Mouse (Mus musculus): ENCODE measurements at regions not wholly inside any gene's neighbourhood (a gene's known extent, or its start where the extent isn't known, plus 50 kb on each side); places are given as distances from the start of the nearest gene placed in this dataset.

DNA sequence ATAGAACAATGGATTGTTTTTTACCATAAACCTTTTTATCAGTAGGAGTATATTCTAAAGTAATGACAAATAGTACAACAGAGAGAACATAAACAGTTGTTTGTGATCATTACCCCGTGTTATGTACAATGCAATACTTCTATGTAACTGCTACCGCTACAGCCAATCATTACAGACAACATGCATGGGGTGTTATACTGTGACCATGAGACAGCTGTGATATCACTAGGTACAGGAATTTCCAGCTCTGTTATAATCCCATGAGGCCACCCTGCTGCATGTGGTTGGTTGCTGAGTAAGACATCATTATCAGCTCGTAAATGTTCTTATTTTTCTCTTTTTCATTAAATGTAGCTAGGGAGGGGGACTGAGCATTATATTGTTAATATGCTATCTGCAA is 59.6 kb upstream of the Aoah start:
- no peaks in the 10 kb centered on the region for H3K9me3 ChIP-seq (replicated peaks; ENCODE audit: insufficient read depth, low read length)
- no peaks in the 10 kb centered on the region for H3K79me2 ChIP-seq (ENCODE audit: control insufficient read depth, insufficient read depth, low read length, poor library complexity)
- no peaks in the 10 kb centered on the region for H3K36me3 ChIP-seq (ENCODE audit: control insufficient read depth in 1 of 2, insufficient read depth in 2 of 2, low read length in 2 of 2)
- no peak overlapping the region for H3K27ac ChIP-seq (ENCODE audit: control insufficient read depth, low read depth, low read length)
- H3K27me3 ChIP-seq (ENCODE audit: control insufficient read depth in 1 of 2, insufficient read depth in 2 of 2, low read length in 2 of 2) = no peaks in the 10 kb centered on the region
- H3K4me3 ChIP-seq (ENCODE audit: control insufficient read depth in 1 of 2, insufficient read depth in 1 of 2, low read depth in 2 of 2, low read length in 2 of 2) = no peak overlapping the region
- TF ChIP-seq CHD2 (IDR thresholded peaks at IDR 0.05; ENCODE audit: low read length) (no peak), NELFE (IDR thresholded peaks at IDR 0.05; ENCODE audit: low read depth, low read length) (no peak), MEF2A (IDR thresholded peaks at IDR 0.05; ENCODE audit: extremely low read depth, insufficient replicate concordance, low read depth, low read length, poor library complexity, severe bottlenecking) (no peak), MYC (IDR thresholded peaks at IDR 0.05; ENCODE audit: low read depth, low read length) (no peak), POLR2AphosphoS5 (IDR thresholded peaks at IDR 0.05; ENCODE audit: borderline replicate concordance, low read depth, low read length) (no peak), TBP (IDR thresholded peaks at IDR 0.05; ENCODE audit: low read depth, low read length) (no peak), CHD1 (IDR thresholded peaks at IDR 0.05; ENCODE audit: low read depth, low read length) (no peak), MAFK (IDR thresholded peaks at IDR 0.05; ENCODE audit: borderline replicate concordance, low read depth, low read length) (no peak), MAZ (IDR thresholded peaks at IDR 0.05; ENCODE audit: low read depth, low read length) (no peak), TAL1 (IDR thresholded peaks at IDR 0.05; ENCODE audit: low read length) (no peak), GATA1 (IDR thresholded peaks at IDR 0.05; ENCODE audit: low read depth, low read length) (no peak), MXI1 (IDR thresholded peaks at IDR 0.05; ENCODE audit: low read depth, low read length) (no peak), ZKSCAN1 (IDR thresholded peaks at IDR 0.05; ENCODE audit: low read depth, low read length) (no peak), E2F4 (IDR thresholded peaks at IDR 0.05; ENCODE audit: borderline replicate concordance, low read depth, low read length) (no peak), JUND (IDR thresholded peaks at IDR 0.05; ENCODE audit: low read depth, low read length) (no peak)
- DNase-seq (ENCODE audit: low read depth, low spot score) = no peak
- no peak overlapping the region for H3K9ac ChIP-seq (ENCODE audit: control insufficient read depth, low read depth, low read length, poor library complexity, severe bottlenecking)
- no peaks in the 10 kb centered on the region for H3K4me1 ChIP-seq (ENCODE audit: control insufficient read depth in 1 of 2, insufficient read depth in 2 of 2, low read length in 2 of 2)

DNA sequence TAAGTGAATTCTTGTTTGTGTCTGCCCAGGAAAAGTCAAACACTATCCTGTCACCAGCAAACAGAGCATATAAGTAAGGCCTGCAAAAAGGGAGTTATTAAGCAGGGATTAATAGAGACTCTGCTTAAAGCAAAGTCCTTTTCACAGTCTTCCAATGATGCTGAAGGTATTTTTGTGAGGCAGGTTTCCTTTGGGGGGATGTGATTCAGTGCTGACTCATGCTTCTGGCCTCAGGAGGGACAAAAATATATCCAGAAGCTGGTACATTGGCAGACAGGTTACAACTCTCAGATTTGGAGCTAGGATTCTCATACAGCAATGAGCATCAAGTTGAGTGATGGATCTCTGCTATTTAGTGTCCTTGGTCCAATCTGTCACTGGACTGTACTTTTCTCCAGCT is 57.3 kb upstream of the Aoah start:
- Histone ChIP-seq H3K27ac (ENCODE audit: control insufficient read depth, low read depth, low read length) (no peak overlapping the region), H3K9ac (ENCODE audit: control insufficient read depth, low read depth, low read length, poor library complexity, severe bottlenecking) (no peak overlapping the region), H3K4me3 (ENCODE audit: control insufficient read depth in 1 of 2, insufficient read depth in 1 of 2, low read depth in 2 of 2, low read length in 2 of 2) (no peak overlapping the region), H3K4me1 (ENCODE audit: control insufficient read depth in 1 of 2, insufficient read depth in 2 of 2, low read length in 2 of 2) (no peaks in the 10 kb centered on the region), H3K36me3 (ENCODE audit: control insufficient read depth in 1 of 2, insufficient read depth in 2 of 2, low read length in 2 of 2) (no peaks in the 10 kb centered on the region), H3K79me2 (ENCODE audit: control insufficient read depth, insufficient read depth, low read length, poor library complexity) (no peaks in the 10 kb centered on the region), H3K9me3 (replicated peaks; ENCODE audit: insufficient read depth, low read length) (no peaks in the 10 kb centered on the region), H3K27me3 (ENCODE audit: control insufficient read depth in 1 of 2, insufficient read depth in 2 of 2, low read length in 2 of 2) (no peaks in the 10 kb centered on the region)
- TF ChIP-seq CHD1 (IDR thresholded peaks at IDR 0.05; ENCODE audit: low read depth, low read length) (no peak), CTCF (IDR thresholded peaks at IDR 0.05 in 2 of 3, conservative IDR thresholded peaks at IDR 0.05 in 1 of 3; ENCODE audit: control insufficient read depth in 1 of 3, insufficient read depth in 1 of 3, low read depth in 2 of 3, low read length in 3 of 3, poor library complexity in 1 of 3, severe bottlenecking in 1 of 3) (no peak), KAT2A (conservative IDR thresholded peaks at IDR 0.05; ENCODE audit: low read depth, low read length) (no peak), MAFK (IDR thresholded peaks at IDR 0.05; ENCODE audit: borderline replicate concordance, low read depth, low read length) (no peak), ZMIZ1 (IDR thresholded peaks at IDR 0.05; ENCODE audit: low read depth, low read length) (no peak), ETS1 (IDR thresholded peaks at IDR 0.05; ENCODE audit: low read depth, low read length) (no peak), ELF1 (IDR thresholded peaks at IDR 0.05; ENCODE audit: low read depth, low read length) (no peak), USF2 (IDR thresholded peaks at IDR 0.05; ENCODE audit: borderline replicate concordance in 1 of 2, insufficient read depth in 1 of 2, low read depth in 1 of 2, low read length in 2 of 2) (no peak), MYB (IDR thresholded peaks at IDR 0.05; ENCODE audit: low read depth, low read length) (no peak), MXI1 (IDR thresholded peaks at IDR 0.05; ENCODE audit: low read depth, low read length) (no peak), TBP (IDR thresholded peaks at IDR 0.05; ENCODE audit: low read depth, low read length) (no peak), MAX (IDR thresholded peaks at IDR 0.05; ENCODE audit: low read length) (no peak), POLR2AphosphoS2 (IDR thresholded peaks at IDR 0.05; ENCODE audit: low read length) (no peak), GATA1 (IDR thresholded peaks at IDR 0.05; ENCODE audit: low read depth, low read length) (no peak), ZKSCAN1 (IDR thresholded peaks at IDR 0.05; ENCODE audit: low read depth, low read length) (no peak), POLR2A (IDR thresholded peaks at IDR 0.05; ENCODE audit: control insufficient read depth in 1 of 2, insufficient read depth in 1 of 2, low read depth in 1 of 2, low read length in 2 of 2, poor library complexity in 1 of 2) (no peak), SMC3 (IDR thresholded peaks at IDR 0.05; ENCODE audit: low read depth, low read length) (no peak), USF1 (IDR thresholded peaks at IDR 0.05; ENCODE audit: low read depth, low read length) (no peak)
- no peak for DNase-seq (ENCODE audit: low read depth, low spot score)
